Mouse (Mus musculus) left cerebral cortex, postnatal 4 days (tissue): ENCODE data around the gene Dlk1. TPM values are rescaled to one million over a fixed set of nuclear protein-coding genes. Genes with fewer than 3 reads are reported as not detected.
"Not testable (repeated sequence)": the region's sequence is repeated elsewhere in the genome, so short reads cannot be mapped to it uniquely, and the experiment has no call there.

Source experiments
- DNase-seq: peaks from one replicate; pipeline ENCODE4 v3.0.0-alpha.2; 2022
- intact Hi-C: fragments of 180-260 bp; cut with DNase I; formaldehyde crosslinking; loops from one replicate; pipeline ENCODE4 v1.15.1; 2025
- total RNA-seq, 2 experiments: library from RNA; stranded (reverse); gene quantifications; 2 replicates each; pipeline ENCODE4 v1.2.3; 2021

Dlk1 gene
- total RNA-seq, 2 experiments from 2014 or later: 2.6 to 4.6 TPM

DNA sequence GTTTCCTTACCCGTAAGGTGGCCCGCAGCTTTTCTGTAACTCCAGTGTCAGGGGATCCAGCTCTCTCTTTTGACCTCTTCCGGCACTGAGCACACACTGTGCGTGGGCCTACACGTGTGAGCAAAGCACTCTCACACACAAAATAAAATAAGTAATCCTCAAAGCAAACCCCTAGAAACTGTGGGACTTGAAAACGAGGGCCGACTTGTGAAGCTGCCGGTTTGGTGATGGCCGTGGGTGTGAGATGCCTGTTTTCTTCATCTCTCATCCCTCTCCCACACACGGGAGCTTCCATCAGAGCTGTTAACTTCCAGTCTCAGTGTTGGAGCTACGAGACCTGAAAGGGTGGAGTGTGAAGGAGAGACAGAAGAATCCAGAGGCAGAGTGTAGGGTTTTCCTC lies 20.0 kb downstream of the Dlk1 start:
- intact Hi-C loops: no loop called here
- no peak for DNase-seq

DNA sequence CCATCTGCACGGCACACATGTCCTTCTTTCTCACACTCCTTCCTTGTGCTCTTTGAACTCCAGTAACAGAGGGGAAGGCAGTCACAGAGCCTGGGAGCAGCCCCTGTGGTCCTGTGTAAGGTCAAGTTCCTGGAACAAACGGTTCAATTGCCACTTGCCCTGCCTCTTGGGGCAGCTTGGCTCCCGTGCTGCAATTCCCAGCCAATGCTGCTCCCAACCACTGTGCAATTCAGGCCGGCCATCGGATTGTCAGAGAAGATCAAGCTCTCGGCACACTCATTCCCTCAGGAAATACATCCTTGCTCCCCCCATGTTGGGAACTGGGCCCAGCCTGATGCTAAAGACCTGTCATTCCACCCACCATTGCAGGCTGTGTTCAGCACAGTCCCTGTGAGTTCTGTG lies 21.0 kb downstream of the Dlk1 start:
- peak; percentile 47 for DNase-seq

DNA sequence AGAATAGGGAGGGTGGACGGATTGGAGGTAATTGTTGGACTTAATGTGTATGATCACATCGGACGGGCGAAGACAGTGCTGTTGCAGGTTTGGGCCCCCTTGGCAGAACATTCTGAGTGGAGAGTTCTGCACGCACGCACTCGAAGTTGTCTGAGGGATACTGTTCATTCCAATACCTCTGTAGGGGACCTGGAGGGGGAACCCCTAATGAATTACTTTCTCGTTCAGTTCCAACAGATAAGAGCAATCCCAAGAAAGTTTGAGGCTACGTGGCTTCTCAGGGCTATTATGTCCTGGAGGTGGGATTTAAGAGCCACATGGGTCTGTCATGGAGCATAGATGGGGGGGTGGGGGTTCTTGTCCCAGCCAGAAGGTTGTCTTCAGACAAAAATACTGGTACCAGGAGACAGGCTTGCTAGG lies 21.6 kb downstream of the Dlk1 start:
- intact Hi-C loops: no loop called here
- no peak for DNase-seq

More for the DNA sequence above, 21.0 kb downstream of the Dlk1 start:
- intact Hi-C loops: no loop called here

- intact Hi-C loops: no loop called here
- no peak for DNase-seq
Observed at GRCm38 (mm10) chr12:109475501-109475900, 22.9 kb downstream of the Dlk1 start.

DNA sequence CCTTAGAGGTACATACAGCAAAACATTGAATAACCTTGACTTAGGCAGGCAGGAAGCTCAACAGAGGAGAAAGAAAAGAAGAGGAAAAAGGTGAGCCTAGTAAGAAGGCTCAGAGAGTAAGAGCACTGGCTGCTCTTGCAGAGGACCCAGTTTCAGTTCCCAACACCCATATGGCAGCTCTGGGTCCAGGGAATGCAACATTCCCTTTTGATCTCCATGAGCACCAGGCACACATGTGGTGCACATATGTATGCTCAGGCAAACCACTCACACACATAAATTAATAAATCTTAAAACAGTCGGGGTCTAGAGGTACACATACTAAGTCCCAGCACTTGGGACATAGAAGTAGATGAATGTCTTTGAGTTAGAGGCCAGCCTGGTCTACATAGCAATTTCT lies 33.9 kb downstream of the Dlk1 start:
- intact Hi-C loops, DNase-seq: not testable (repeated sequence)

DNA sequence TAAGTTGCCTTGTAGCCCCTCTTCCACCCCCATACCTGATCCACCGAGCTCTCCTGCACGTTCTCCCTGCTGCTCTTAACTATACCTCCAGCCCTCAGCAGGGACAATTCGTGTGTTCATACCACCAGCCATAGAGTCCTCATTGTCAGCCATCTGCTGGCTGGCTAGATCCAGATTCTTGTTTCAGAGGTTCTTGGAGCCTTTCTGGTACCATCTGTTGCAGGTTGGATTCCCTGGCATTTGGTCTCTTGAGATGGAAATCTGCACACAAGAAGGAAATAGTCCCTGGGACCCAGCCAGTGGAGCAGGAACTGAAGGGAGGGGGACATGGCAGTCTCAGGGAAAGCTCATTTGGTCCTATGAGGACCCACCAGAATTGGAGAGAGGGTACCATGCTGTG lies 39.1 kb downstream of the Dlk1 start:
- intact Hi-C loops: no loop called here
- DNase-seq: peak; percentile 41

- peak; percentile 63 for DNase-seq
- intact Hi-C loops: no loop called here
Observed at GRCm38 (mm10) chr12:109493381-109493780, 40.8 kb downstream of the Dlk1 start.

DNA sequence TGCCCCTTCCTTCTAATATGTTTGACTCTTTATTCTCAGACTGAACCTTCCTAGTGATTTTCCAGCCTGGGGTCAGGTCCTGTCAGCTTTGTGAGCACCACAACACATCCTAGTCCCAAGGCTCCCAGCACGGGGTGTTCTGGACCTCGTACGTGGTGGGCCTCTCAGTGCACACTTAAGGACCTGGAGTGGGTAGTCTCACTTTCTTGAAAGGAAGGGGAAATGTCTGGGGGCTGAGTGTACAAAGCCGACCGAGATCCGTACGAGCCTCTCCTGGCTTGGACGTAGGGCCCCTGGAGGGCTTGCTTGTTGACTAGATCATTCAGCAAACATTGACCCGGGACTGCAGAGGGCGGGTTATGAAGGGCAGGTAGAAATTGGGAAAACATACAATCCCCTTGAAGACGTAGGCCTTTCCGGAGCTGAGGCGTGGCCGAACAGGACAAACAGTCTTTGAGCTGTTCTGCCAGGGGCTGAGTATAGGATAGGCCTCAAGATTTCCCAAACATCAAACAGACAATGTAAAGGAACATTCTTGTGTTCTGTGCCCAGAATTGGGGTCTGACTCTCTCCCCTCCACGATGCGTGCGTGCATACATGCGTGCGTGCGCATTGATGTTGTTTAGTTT lies 42.5 kb downstream of the Dlk1 start:
- DNase-seq: no peak
- intact Hi-C loops: no loop called here

DNA sequence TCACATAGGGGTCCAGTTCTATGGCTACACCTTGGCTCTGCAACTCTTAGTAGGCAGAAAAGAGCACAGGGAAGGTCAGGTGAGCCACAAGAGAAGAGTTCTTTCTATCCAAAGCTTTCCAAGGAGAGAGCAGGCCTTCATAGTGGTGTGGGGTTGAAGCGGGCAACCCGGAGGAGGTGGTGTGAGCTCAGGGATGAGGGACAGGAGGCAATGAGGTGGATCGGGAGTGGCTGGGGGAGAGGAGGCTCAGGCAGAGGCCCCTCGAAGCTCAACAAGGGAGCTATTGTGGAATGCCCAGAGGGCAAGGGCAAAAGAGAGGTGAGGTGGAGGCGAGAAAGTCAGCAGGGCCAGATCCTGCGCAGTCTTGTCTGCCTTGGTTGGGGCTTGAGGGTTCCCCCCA lies 43.8 kb downstream of the Dlk1 start:
- intact Hi-C loops: no loop called here
- no peak for DNase-seq

DNA sequence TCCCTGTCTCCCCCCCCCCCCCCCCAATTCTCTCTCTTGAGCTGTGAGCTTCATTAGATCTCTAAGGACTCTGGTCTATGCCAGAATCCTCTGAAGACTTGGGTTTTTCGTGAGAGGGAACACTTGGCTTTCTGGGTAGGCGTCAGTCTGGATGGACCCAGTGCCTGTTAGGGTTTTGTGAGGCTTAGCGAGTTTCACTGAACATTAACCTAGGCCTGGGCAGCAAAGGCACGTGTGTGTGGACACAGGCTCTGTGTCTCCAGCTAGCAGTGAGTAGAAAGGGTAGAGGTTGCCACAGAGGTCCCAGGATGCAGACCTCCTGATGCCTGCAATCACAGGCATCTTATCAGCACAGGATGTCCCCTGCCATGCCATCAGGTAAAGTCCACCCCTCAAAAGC lies 48.4 kb downstream of the Dlk1 start:
- DNase-seq: no peak
- intact Hi-C loops: no loop called here

GRCm38 (mm10) chr12:109502360-109503040 lies 49.9 kb downstream of the Dlk1 start:
- DNase-seq: no peak
- intact Hi-C loops: no loop called here

DNA sequence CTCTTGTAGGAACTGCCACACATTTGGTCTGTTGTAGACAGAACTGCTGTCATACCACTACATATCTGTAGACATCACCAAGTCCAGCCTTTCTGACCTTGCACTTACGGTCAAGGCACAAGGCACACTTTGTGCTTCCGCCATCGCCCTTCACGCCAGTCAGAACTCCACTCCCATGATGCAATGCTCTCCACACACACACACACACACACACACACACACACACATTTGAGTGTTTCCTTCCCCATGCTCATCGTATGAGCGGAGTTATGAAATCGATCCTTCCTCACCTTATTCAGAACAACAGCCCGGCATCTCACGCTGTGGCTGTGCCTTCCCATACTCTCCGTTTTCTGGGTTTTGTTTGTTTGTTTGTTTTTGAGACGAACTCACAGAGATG lies 55.1 kb downstream of the Dlk1 start:
- no peak for DNase-seq
- intact Hi-C loops: no loop called here

- intact Hi-C loops: no loop called here
- DNase-seq: no peak
Observed at GRCm38 (mm10) chr12:109508495-109509454, 56.2 kb downstream of the Dlk1 start.

DNA sequence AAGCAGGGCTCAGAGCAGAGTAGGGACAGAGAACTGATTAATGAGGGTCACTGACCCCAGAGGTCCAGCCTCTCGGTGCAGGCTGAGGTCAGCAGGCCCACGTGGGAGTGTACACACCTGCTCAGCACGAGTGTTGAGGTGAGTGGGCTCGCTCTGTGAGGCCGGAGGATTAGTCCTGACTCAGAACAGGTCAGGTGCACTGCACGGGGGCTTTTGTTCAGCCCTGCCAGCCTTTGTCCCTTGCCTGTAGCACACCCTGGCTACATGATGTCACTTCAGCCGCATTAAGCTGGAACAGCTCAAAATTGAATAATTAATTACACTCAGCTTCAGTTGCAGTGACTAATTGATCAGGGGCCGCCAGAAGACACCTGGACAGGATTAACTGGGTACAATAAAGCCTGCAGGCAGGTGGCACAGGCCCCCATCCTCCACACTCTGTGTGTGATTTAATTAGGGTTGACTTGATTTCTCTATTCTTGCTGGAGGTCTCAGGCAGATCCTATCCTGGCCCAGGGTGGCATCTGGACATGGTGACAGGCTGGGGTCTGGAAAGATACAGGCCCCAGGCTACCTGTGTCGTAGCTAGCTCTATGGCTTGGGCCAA lies 57.0 kb downstream of the Dlk1 start:
- intact Hi-C loops: no loop called here
- DNase-seq: no peak

DNA sequence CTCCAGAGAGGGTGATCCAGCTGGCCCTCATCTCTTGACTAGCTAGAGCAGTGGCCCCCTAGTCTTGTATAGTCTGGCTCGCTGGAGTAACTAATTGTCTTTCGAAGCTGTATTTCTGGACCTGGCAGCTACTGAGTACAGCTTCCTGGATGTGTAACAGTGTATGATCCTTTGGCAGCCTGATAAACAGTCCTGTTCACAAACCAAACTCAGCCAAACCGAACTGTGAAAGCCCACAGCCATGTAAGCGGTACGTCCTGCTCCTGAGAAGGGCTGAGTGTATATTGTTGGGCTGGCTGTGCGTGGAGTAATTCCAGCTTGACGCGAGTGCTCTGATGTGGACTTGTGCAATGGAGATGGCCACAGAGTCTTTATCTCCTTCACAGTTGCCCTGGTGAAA lies 57.6 kb downstream of the Dlk1 start:
- intact Hi-C loops: no loop called here
- DNase-seq: no peak

DNA sequence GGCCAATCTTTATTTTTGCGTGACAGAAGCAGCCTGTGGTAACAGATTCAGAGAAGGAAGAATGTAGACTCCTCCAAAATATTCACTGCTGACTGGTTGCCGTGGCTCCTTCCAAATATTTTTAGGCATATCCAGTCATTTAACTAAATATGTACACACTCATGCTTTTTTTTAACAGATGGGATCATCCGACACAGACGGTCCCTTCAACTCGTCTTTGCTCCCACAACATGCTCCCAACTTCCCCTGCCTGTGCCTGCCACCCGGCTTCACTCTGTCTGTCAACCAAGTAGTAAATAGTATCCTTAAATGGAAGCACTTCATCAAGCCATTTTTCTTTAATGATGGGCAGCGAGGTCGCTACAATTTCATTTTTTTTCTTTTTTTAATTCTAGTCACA lies 58.8 kb downstream of the Dlk1 start:
- DNase-seq: no peak
- intact Hi-C loops: no loop called here

DNA sequence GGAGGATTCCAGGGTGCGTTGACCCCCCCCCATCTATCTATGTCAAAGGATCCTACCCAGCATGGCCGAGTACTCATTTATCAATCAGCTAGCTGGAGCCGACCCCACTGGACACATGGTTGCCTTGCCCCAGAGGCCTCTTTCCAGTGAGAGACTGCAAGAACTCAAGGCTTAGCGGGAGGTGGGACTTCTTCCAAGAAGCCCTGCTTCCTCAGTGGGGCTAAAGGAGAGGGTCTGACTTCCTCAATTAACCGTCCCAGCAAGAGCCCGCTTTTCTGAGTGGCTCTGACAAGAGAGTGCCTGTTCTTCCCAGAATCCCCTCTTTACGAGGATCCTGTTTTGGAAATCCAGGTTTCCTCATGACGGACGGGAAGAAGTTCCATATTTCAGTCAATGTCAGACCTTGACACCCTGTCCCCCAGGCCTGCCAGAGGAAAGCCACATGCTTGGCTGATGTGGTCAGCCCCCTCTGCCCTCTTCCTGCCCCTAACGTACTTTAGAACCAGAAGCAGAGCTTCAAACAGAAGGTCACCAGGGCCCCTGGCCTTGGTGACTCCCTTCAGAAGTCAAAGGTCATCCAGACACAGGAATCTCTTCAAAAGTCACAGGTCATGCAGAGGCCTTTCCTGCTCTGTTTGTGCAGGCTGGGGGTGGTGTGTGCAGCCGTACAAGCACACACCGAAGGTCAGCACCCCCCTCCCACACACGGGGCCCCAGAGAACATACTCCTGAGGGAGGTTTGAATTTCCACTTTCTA lies 59.7 kb downstream of the Dlk1 start:
- DNase-seq: no peak
- intact Hi-C loops: no loop called here
